In the genomic region with DNA sequence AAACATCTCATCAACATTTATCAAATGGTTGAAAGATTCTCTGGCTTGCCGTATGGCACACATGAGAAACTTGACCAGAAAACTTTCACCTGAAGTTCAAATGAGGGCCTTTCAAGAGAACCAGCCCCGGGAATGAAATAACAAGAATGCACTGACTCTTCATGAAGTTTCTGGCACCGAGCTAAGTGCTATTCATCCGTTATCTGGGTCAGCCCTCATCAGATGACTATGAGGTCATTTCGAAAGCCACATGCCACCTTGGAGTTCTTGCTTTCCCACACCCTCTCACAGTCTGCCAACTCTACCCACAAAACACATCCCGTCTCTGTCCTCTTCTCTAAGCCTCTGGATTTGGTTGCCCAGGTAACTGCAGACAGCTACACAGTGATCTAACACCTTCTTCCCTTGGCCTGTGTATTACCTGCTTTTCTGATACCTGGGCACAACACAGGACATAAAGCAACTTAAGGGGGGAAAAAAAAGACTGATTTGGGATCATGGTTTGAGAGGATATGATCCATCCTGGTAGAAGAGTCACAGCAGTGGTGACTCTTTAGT, we compare ENCODE assay signal across 18 mouse cellular contexts.
DNase-seq lines count a peak whose midpoint lies in the region; ATAC-seq and TF ChIP-seq lines count a peak whose summit lies in the region.
"Had no signal": no experiment of that assay in that cellular context is flagged by ENCODE, and none has a peak within 500 bp of the region (broad histone marks: within the 10 kb centered on the region; RNA-seq: fewer than 3 reads in every experiment).

No protein-coding gene starts in this region.

- no peaks in the 10 kb centered on the region for H3K79me2 ChIP-seq in myocyte (ENCODE audit: control insufficient read depth, insufficient read depth)

- no peak overlapping the region for H3K27ac ChIP-seq in lung, postnatal 0 days (ENCODE audit: low read length)
- H3K27ac ChIP-seq: forebrain, embryonic 12.5 days; heart, adult 2 months; kidney, embryonic 15.5 days; limb, embryonic 13.5 days; midbrain, embryonic 13.5 days; neural tube, embryonic 13.5 days; stomach, embryonic 15.5 days had no signal

- ATAC-seq in lung, postnatal 0 days = peak; percentile 82
- ATAC-seq in activated CD4-positive, CD25-positive, alpha-beta regulatory T cell, adult 4 months = no peak
- ATAC-seq: midbrain, embryonic 13.5 days had no signal

- peak; percentile 33 for DNase-seq in adrenal gland, postnatal 14 days
- no peak for DNase-seq in adrenal gland, postnatal 10 days
- DNase-seq in lung, postnatal 0 days (ENCODE audit: low spot score) = peak; percentile 68
- DNase-seq in lung, postnatal 25 days (ENCODE audit: low spot score) = no peak
- peak; percentile 8 for DNase-seq in cerebellum, adult 8-10 months
- DNase-seq in left cerebral cortex, adult 18-20 months (ENCODE audit: low spot score in 2 of 2) = no peak
- DNase-seq: lung, embryonic 14.5 days; right cerebral cortex, postnatal 25 days; thymus, postnatal 4 days had no signal

- peak; percentile 34; the same call in 1 of the 2 replicates for TF ChIP-seq EP300 in lung, postnatal 0 days (IDR thresholded peaks at IDR 0.05)

- 47% methylated on average over 6 of the region's 6 CpGs for WGBS in lung, postnatal 0 days

- no peak overlapping the region for H3K4me2 ChIP-seq in lung, postnatal 0 days (replicated peaks; ENCODE audit: low read depth, low read length)
- peak overlapping the region; percentile 19 for H3K4me2 ChIP-seq in myocyte (ENCODE audit: low read depth)
- H3K4me2 ChIP-seq: forebrain, embryonic 12.5 days; kidney, embryonic 15.5 days; limb, embryonic 13.5 days; lung, embryonic 14.5 days; midbrain, embryonic 13.5 days; neural tube, embryonic 13.5 days; stomach, embryonic 15.5 days had no signal

- no peak for TF ChIP-seq POLR2A in myocyte (IDR thresholded peaks at IDR 0.05; ENCODE audit: insufficient read length, low read depth)

- H3K4me3 ChIP-seq in lung, postnatal 0 days (ENCODE audit: low read depth, low read length) = no peak overlapping the region
- H3K4me3 ChIP-seq in myocyte = no peak overlapping the region
- H3K4me3 ChIP-seq: forebrain, embryonic 12.5 days; heart, adult 2 months; kidney, embryonic 15.5 days; limb, embryonic 13.5 days; midbrain, embryonic 13.5 days; neural tube, embryonic 13.5 days; stomach, embryonic 15.5 days had no signal

- H3K9ac ChIP-seq in lung, postnatal 0 days (replicated peaks; ENCODE audit: low read depth) = no peak overlapping the region
- H3K9ac ChIP-seq: forebrain, embryonic 12.5 days; kidney, embryonic 15.5 days; limb, embryonic 13.5 days; lung, embryonic 14.5 days; midbrain, embryonic 13.5 days; neural tube, embryonic 13.5 days; stomach, embryonic 15.5 days had no signal

- H3ac ChIP-seq in myocyte (ENCODE audit: control insufficient read depth, insufficient read length) = no peak overlapping the region

- no peaks in the 10 kb centered on the region; the same call in 1 of the 2 replicates for H3K4me1 ChIP-seq in lung, postnatal 0 days (ENCODE audit: insufficient read depth, low read depth, low read length)
- H3K4me1 ChIP-seq: forebrain, embryonic 12.5 days; midbrain, embryonic 13.5 days; neural tube, embryonic 13.5 days; stomach, embryonic 15.5 days had no signal

- H3K9me3 ChIP-seq in lung, postnatal 0 days (ENCODE audit: low read length) = no peaks in the 10 kb centered on the region
- H3K9me3 ChIP-seq: forebrain, embryonic 12.5 days; kidney, embryonic 15.5 days; limb, embryonic 13.5 days; midbrain, embryonic 13.5 days; neural tube, embryonic 13.5 days; stomach, embryonic 15.5 days had no signal

- no peaks in the 10 kb centered on the region for H3K36me3 ChIP-seq in lung, postnatal 0 days (ENCODE audit: insufficient read depth, low read length)
- no peaks in the 10 kb centered on the region for H3K36me3 ChIP-seq in myocyte (ENCODE audit: control insufficient read depth, insufficient read depth)
- H3K36me3 ChIP-seq: forebrain, embryonic 12.5 days; kidney, embryonic 15.5 days; limb, embryonic 13.5 days; midbrain, embryonic 13.5 days; neural tube, embryonic 13.5 days; stomach, embryonic 15.5 days had no signal

- no peak for TF ChIP-seq CTCF in lung, postnatal 0 days (IDR thresholded peaks at IDR 0.05)

- no peaks in the 10 kb centered on the region for H3K27me3 ChIP-seq in lung, postnatal 0 days (replicated peaks; ENCODE audit: insufficient read depth, low read length)
- H3K27me3 ChIP-seq in myocyte (ENCODE audit: control insufficient read depth, insufficient read depth, insufficient read length) = no peaks in the 10 kb centered on the region
- H3K27me3 ChIP-seq: forebrain, embryonic 12.5 days; kidney, embryonic 15.5 days; limb, embryonic 13.5 days; midbrain, embryonic 13.5 days; neural tube, embryonic 13.5 days; stomach, embryonic 15.5 days had no signal

TF ChIP-seq in myocyte, 11 proteins besides CTCF, POLR2A, EP300 and RAD21:
- TF ChIP-seq POLR2AphosphoS2 (IDR thresholded peaks at IDR 0.05; ENCODE audit: insufficient read length, low read depth) (no peak), SRF (IDR thresholded peaks at IDR 0.05; ENCODE audit: control insufficient read depth, insufficient read length, low read depth) (no peak), MYOG (IDR thresholded peaks at IDR 0.05; ENCODE audit: control insufficient read depth in 1 of 3, insufficient read depth in 1 of 3, insufficient read length in 2 of 3, low read depth in 2 of 3) (no peak), TCF3 (IDR thresholded peaks at IDR 0.05; ENCODE audit: insufficient read length, low read depth) (no peak), USF1 (IDR thresholded peaks at IDR 0.05; ENCODE audit: low read depth) (no peak), E2F4 (IDR thresholded peaks at IDR 0.05; ENCODE audit: insufficient read depth) (no peak), MYOD1 (IDR thresholded peaks at IDR 0.05; ENCODE audit: control insufficient read depth in 1 of 3, insufficient read length in 2 of 3, low read depth in 2 of 3) (no peak), TCF12 (IDR thresholded peaks at IDR 0.05; ENCODE audit: insufficient read depth, poor library complexity, severe bottlenecking) (no peak), MAX (IDR thresholded peaks at IDR 0.05; ENCODE audit: low read depth) (no peak), REST (IDR thresholded peaks at IDR 0.05; ENCODE audit: insufficient read depth, insufficient read length) (no peak)

Comparison
In these comparisons a context has a peak if more than half of its experiments do, and no peak if none do; other contexts are left out.
1. DNase-seq: peak in adrenal gland, postnatal 14 days (single experiment), lung, postnatal 0 days (single experiment) and cerebellum, adult 8-10 months (single experiment); none in adrenal gland, postnatal 10 days (single experiment), lung, postnatal 25 days (single experiment) and left cerebral cortex, adult 18-20 months (0 of 2).